Comparison of ENCODE assay signal across 1 mouse cellular context in the genomic region with DNA sequence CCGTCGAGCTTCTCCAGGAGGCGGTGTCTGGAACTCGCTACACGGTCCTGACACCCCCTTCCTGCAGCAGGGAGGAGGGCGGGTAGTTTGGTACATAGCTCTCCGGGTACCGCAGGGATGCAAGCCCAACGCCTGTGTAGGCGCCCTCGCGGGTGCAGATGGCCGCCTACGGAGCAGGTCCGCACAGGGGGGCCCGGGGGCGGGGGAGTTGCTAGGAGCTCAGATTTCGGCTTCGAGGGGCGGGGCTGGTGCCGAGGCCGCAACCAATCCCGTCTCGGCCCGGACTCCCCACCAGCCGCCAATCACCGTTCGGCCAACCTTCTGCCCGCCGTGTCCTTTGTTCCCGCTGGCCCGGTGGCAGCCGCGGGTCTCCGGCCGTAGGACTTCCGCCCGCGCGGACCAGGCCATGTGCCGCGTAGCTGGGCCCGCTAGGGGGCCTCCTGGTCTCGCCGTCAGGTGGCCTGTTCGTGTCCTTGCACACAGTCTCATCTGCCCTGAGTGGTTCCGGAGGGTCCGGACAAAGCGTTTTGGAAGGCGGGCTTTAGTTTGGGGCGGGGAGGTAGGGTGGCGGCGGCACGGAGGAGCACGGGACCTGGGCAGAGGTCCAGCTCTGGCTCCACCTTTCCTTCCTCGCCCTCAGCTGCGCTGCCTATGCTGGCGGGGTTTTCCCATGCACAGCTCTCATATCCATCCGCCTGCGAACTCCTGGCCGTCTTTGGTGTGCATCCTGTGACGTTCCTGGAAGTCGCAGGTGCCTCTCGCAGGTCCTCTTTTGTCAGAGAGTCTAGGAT.
A peak's percentile ranks its signal among the peaks of the same experiment; 100 is the strongest.
TF ChIP-seq lines count a peak whose summit lies in the region.

No protein-coding gene starts in this region.

TF ChIP-seq in CH12.LX, 34 proteins besides CTCF, POLR2A, EP300 and RAD21 (continued from another document):
- TF ChIP-seq TBP (conservative IDR thresholded peaks at IDR 0.05; ENCODE audit: low read depth, low read length) (peak; percentile 52; the same call in 1 of the 2 replicates), KAT2A (IDR thresholded peaks at IDR 0.05; ENCODE audit: insufficient replicate concordance, low read length) (0 out of 2 replicates have a peak, but pooled peaks have one; percentile 23), USF1 (IDR thresholded peaks at IDR 0.05; ENCODE audit: low read depth, low read length) (peak; percentile 59), HCFC1 (IDR thresholded peaks at IDR 0.05; ENCODE audit: low read depth, low read length) (peak; percentile 63), MAZ (IDR thresholded peaks at IDR 0.05; ENCODE audit: low read depth, low read length) (peak; percentile 79), SMC3 (IDR thresholded peaks at IDR 0.05; ENCODE audit: low read depth, low read length) (peak; percentile 72), ZC3H11A (IDR thresholded peaks at IDR 0.05; ENCODE audit: low read depth, low read length) (no peak), ETS1 (conservative IDR thresholded peaks at IDR 0.05; ENCODE audit: low read depth, low read length) (peak; percentile 82), TCF12 (IDR thresholded peaks at IDR 0.05; ENCODE audit: low read depth, low read length) (peak; percentile 62), IRF4 (IDR thresholded peaks at IDR 0.05; ENCODE audit: low read depth, low read length) (peak; percentile 62; the same call in 1 of the 2 replicates), ZKSCAN1 (IDR thresholded peaks at IDR 0.05; ENCODE audit: borderline replicate concordance, low read depth, low read length) (no peak), ZMIZ1 (IDR thresholded peaks at IDR 0.05; ENCODE audit: low read depth, low read length) (peak; percentile 25; the same call in 1 of the 2 replicates), BHLHE40 (IDR thresholded peaks at IDR 0.05; ENCODE audit: low read depth, low read length) (peak; percentile 99), SIN3A (IDR thresholded peaks at IDR 0.05; ENCODE audit: low read length) (no peak; the same call in 1 of the 2 replicates)
